Mouse (Mus musculus) embryonic fibroblast, embryonic 13.5 days (primary cell): ENCODE measurements at regions not wholly inside any gene's neighbourhood (a gene's known extent, or its start where the extent isn't known, plus 50 kb on each side); places are given as distances from the start of the nearest gene placed in this dataset.

Source experiments
- H3K27ac ChIP-seq: 2 replicates; pipeline ENCODE4 v1.5.1; 2012; ENCODE audit warnings: low read length, control low read depth, inconsistent platforms; ENCODE audit not compliant: insufficient read depth
- H3K4me1 ChIP-seq: 2 replicates; pipeline ENCODE4 v1.6.1; 2011; ENCODE audit warnings: low read length; ENCODE audit not compliant: control insufficient read depth, insufficient read depth
- H3K4me3 ChIP-seq: 2 replicates; pipeline ENCODE4 v1.5.1; 2011; ENCODE audit warnings: mild to moderate bottlenecking, control low read depth, low read length; ENCODE audit not compliant: insufficient read depth
- CTCF ChIP-seq: IDR thresholded peaks from 2 replicates; pipeline ENCODE4 v1.5.1; 2011; ENCODE audit warnings: mild to moderate bottlenecking, control low read depth, low read length, moderate library complexity, borderline replicate concordance; ENCODE audit not compliant: insufficient read depth
- POLR2A ChIP-seq: IDR thresholded peaks from 2 replicates; pipeline ENCODE4 v1.6.1; 2011; ENCODE audit warnings: low read depth, mild to moderate bottlenecking, control low read depth, low read length, moderate library complexity

GRCm38 (mm10) chr10:38147421-38147820 is 674.2 kb downstream of the Rfpl4b start:
- H3K4me3 ChIP-seq: no peak overlapping the region
- H3K27ac ChIP-seq: no peak overlapping the region
- H3K4me1 ChIP-seq: no peaks in the 10 kb centered on the region
- TF ChIP-seq POLR2A: no peak
- TF ChIP-seq CTCF: no peak

- H3K27ac ChIP-seq: no peak overlapping the region
- 0 out of 2 replicates have a peak, but pooled peaks cover 2% of the 10 kb centered on the region for H3K4me1 ChIP-seq
- no peak for TF ChIP-seq POLR2A
- TF ChIP-seq CTCF: no peak
- H3K4me3 ChIP-seq: no peak overlapping the region
Observed at GRCm38 (mm10) chr10:38139196-38139595, 682.4 kb downstream of the Rfpl4b start.

DNA sequence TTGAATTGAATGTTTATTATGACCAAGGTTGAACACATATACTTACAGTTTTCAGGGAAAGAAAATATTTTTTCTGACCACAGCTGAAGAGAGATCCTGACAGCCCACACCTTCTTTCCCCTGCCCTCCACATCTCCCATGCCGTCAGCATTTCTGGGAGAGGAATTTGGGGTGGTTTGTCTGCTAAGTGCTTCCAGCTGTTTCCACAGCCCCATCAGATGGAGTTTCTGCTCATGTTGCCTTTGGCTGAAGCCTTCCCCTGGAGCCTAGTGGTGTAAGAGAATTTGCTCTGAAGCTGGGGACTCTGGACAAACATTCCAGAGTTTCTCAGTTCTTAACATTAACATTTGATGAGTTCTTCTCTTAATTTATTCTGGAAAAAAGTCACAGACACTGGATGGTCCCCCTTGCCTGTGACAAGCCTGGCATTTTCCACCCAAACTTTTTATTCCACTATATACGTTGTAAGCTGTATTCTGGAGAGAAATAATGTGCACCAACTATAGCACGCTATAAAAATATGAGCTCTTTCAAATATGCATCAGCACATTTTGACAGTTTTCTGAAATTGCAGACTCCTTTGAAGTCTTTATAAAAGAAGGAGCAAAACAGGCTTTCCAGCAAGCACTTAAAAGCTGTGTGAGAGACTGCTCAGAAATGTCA is 699.5 kb downstream of the Rfpl4b start:
- peak overlapping the region; percentile 81 for H3K27ac ChIP-seq
- peaks cover 4% of the 10 kb centered on the region for H3K4me1 ChIP-seq
- TF ChIP-seq CTCF (no peak), POLR2A (no peak)
- no peak overlapping the region for H3K4me3 ChIP-seq

DNA sequence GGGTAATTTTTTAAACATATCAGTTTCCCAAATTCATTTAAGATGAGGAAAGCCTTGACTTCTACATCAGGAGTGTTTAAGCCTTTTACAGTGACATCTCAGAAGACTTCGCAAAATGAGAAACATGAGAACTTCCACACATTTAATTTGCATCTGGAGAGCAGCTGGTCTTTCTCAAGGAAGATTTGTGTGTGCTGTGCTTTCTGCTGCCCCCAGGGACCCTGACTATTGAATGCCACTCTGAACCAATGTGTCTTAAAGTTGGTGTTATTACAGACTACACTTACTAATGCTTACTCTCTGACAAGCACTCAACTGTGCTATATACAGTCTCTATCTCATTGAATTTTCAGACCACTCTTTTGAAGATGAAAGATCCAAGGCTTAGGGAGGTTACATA is 703.0 kb downstream of the Rfpl4b start:
- Histone ChIP-seq H3K4me1 (peaks cover 4% of the 10 kb centered on the region), H3K4me3 (no peak overlapping the region), H3K27ac (peak overlapping the region; percentile 56)
- TF ChIP-seq CTCF (no peak), POLR2A (no peak)

GRCm38 (mm10) chr10:38116516-38116915 is 705.1 kb downstream of the Rfpl4b start:
- TF ChIP-seq POLR2A (no peak), CTCF (no peak)
- H3K4me3 ChIP-seq: no peak overlapping the region
- no peaks in the 10 kb centered on the region for H3K4me1 ChIP-seq
- H3K27ac ChIP-seq: no peak overlapping the region

DNA sequence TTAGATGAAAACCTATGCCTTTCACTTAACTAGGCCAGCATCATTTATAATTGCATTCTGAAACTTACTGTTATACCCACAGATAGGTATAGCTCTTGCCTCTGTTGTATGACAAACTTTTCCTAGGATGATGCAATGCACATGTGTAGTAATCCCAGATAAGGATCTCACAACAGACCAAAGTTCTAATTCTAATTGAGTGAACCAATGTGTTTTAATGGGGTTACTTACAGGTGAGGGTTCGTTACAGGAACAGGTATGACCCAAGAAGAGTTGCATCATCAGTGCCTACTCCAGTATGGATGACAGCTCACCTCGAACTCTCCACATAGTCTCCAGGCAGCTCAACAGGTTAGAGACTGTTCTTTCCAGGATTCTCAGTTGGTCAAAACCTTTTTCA is 707.4 kb downstream of the Rfpl4b start:
- no peak overlapping the region for H3K4me3 ChIP-seq
- H3K4me1 ChIP-seq: no peaks in the 10 kb centered on the region
- no peak overlapping the region for H3K27ac ChIP-seq
- TF ChIP-seq POLR2A: no peak
- TF ChIP-seq CTCF: no peak

- Histone ChIP-seq H3K4me3 (no peak overlapping the region), H3K27ac (no peak overlapping the region), H3K4me1 (no peaks in the 10 kb centered on the region)
- TF ChIP-seq POLR2A: no peak
Observed at GRCm38 (mm10) chr10:38108591-38108990, 713.0 kb downstream of the Rfpl4b start.

GRCm38 (mm10) chr10:38103570-38103969 is 718.0 kb downstream of the Rfpl4b start:
- TF ChIP-seq CTCF: no peak
- TF ChIP-seq POLR2A: no peak
- H3K4me1 ChIP-seq: no peaks in the 10 kb centered on the region
- no peak overlapping the region for H3K27ac ChIP-seq
- no peak overlapping the region for H3K4me3 ChIP-seq

DNA sequence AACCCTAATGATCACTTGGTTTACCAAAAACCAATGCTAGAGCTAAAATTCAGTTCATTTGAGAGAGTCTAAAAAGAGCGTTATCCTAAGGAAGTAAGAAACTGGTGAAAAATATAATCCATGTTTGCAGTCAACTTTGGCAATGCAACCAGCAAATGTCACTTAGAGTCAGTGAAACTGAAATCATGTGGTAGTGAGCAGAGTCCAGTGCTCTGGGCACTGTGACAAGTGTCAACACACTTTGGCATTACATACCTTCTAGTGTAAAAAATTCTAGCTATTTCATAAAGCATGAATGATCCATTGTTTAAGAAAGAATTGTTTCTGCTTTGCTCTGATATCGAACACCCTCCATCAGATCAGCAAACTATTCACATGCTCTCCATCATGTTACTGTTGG is 743.1 kb downstream of the Rfpl4b start:
- Histone ChIP-seq H3K4me3 (no peak overlapping the region), H3K4me1 (no peaks in the 10 kb centered on the region), H3K27ac (no peak overlapping the region)
- TF ChIP-seq POLR2A: no peak
- TF ChIP-seq CTCF: no peak

DNA sequence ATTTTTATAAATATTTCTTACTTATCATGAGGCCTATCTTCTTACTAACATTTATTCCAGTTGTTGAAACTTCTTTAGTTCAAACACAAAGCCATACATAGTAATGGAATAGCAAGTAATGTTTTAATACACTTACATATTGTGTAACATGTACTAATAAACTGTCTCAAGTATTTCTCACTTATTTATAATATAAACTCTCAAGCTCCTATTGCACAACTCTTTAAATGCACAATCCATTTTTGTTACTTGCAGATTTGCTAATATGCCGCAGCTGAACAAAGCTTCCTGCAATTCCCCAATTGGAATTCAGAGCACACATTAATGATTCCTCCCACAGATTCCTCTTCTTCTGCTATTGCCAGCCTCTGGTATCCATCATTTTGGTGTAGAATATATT is 749.2 kb downstream of the Rfpl4b start:
- TF ChIP-seq CTCF (no peak), POLR2A (no peak)
- H3K4me1 ChIP-seq: no peaks in the 10 kb centered on the region
- no peak overlapping the region for H3K27ac ChIP-seq
- H3K4me3 ChIP-seq: no peak overlapping the region

DNA sequence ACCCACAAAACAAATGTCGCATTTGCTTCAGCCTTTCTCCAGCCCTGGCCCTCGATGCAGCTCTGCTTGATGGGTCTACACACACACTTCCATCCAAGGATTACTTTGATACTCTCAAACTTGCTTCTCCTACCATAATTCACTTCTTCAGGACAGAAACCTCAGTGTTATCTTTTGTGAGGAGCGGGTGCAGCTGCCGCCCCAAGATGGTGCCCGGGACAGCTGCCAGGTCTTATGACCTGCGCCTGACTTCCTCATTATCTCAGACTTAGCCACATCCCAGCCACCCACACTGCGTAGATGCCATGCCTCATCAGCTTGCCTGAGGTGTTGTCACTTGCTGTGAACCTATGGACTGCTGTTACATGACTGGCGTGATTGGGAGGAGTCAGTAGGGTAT is 762.5 kb downstream of the Rfpl4b start:
- Histone ChIP-seq H3K4me1 (no peaks in the 10 kb centered on the region), H3K4me3 (no peak overlapping the region), H3K27ac (no peak overlapping the region)
- TF ChIP-seq CTCF (no peak), POLR2A (no peak)
